Mouse (Mus musculus): ENCODE data around the gene Fgfr1op. TPM values are rescaled to one million over a fixed set of nuclear protein-coding genes. Genes with fewer than 3 reads are reported as not detected.
A peak's percentile ranks its signal among the peaks of the same experiment; 100 is the strongest.
"Not testable (repeated sequence)": the region's sequence is repeated elsewhere in the genome, so short reads cannot be mapped to it uniquely, and the experiment has no call there.

Gene Fgfr1op
- 24.9 and 28.9 TPM in 2 replicates for polyA plus RNA-seq (2014; fragmentation: Nextera tagmentation; extraction: Ambion mirVana)

GRCm38 (mm10) chr17:8164701-8165607 is at the start of gene Fgfr1op:
Fgfr1op (plus strand) TSS chr17:8165501.
- H3K9me3 ChIP-seq (replicated peaks; ENCODE audit: control insufficient read depth, low read length); H3K36me3 ChIP-seq (ENCODE audit: control insufficient read depth, insufficient read depth, low read length); H3K27me3 ChIP-seq (ENCODE audit: control insufficient read depth, insufficient read depth, low read length); H3K4me1 ChIP-seq (ENCODE audit: control insufficient read depth, insufficient read depth, low read length); H3K27ac ChIP-seq (ENCODE audit: low read depth, low read length): not testable (repeated sequence)
- peak; percentile 99 for ATAC-seq (replicated peaks; ENCODE audit: insufficient number of reproducible peaks, low FRiP score, low TSS enrichment)
- 3% methylated on average over 13 of the region's 55 CpGs for WGBS (ENCODE audit: insufficient replicate concordance)
- peak within 1 kb of the TSS; percentile 52 for H3K4me2 ChIP-seq
- H3K4me3 ChIP-seq (ENCODE audit: low read depth, low read length), result peak within 1 kb of the TSS; percentile 47
- H3K9ac ChIP-seq (ENCODE audit: low read depth, low read length), result peak within 1 kb of the TSS; percentile 64; the same call in 1 of the 2 replicates

GRCm38 (mm10) chr17:8116378-8116777 is 48.9 kb upstream of the Fgfr1op start:
- H3K9ac ChIP-seq (ENCODE audit: low read depth, low read length); H3K4me2 ChIP-seq; H3K4me1 ChIP-seq (ENCODE audit: control insufficient read depth, insufficient read depth, low read length); H3K4me3 ChIP-seq (ENCODE audit: low read depth, low read length); H3K27ac ChIP-seq (ENCODE audit: low read depth, low read length); ATAC-seq (replicated peaks; ENCODE audit: insufficient number of reproducible peaks, low FRiP score, low TSS enrichment); H3K9me3 ChIP-seq (replicated peaks; ENCODE audit: control insufficient read depth, low read length); H3K27me3 ChIP-seq (ENCODE audit: control insufficient read depth, insufficient read depth, low read length); H3K36me3 ChIP-seq (ENCODE audit: control insufficient read depth, insufficient read depth, low read length): not testable (repeated sequence)
- WGBS (ENCODE audit: insufficient replicate concordance), result 67% methylated on average over 6 of the region's 11 CpGs

DNA sequence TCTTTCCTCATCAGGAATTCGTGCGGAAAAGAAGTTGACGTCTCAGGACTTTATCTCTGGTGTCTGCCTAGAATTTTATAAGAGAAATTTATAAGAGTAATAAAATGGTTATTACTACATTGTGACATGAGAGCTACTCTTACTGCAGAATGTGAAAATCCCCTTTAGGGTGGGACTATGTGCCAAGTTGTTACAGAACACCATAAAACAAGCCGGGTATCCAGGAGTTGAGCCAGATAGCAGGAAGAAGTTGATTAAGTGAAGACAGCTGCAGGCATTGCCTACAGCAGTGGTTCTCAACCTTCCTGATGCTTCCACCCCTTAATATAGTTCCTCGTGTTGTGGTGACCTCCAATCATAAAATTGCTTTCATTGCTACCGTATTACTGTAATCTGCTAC is 48.4 kb upstream of the Fgfr1op start:
- H3K27me3 ChIP-seq (ENCODE audit: control insufficient read depth, insufficient read depth, low read length); H3K4me2 ChIP-seq; H3K27ac ChIP-seq (ENCODE audit: low read depth, low read length); H3K9me3 ChIP-seq (replicated peaks; ENCODE audit: control insufficient read depth, low read length); H3K4me3 ChIP-seq (ENCODE audit: low read depth, low read length); H3K4me1 ChIP-seq (ENCODE audit: control insufficient read depth, insufficient read depth, low read length); H3K9ac ChIP-seq (ENCODE audit: low read depth, low read length); H3K36me3 ChIP-seq (ENCODE audit: control insufficient read depth, insufficient read depth, low read length); ATAC-seq (replicated peaks; ENCODE audit: insufficient number of reproducible peaks, low FRiP score, low TSS enrichment): not testable (repeated sequence)
- WGBS (ENCODE audit: insufficient replicate concordance), result no CpG with 5 or more reads among the region's 6 CpGs

DNA sequence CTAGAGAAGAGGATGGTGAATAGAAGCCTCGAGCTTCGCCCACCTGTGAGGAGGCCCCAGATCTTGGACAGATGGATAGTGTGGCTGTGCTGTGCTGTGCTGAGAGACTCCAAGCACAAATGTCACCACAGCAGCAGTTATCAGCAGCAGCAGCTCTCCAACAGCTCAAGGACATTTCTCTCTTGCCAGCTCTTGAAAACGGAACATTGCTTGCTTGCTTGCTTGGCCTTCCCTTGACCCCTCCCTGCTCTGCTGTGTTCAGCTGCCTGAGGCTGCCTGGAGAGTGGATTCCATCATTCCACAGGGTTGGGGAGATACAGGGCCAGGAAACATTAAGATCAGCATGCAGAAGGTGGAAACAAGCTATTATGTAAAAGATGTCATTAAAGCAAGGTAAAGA is 42.3 kb upstream of the Fgfr1op start:
- not testable (repeated sequence) for H3K4me2 ChIP-seq; H3K4me1 ChIP-seq (ENCODE audit: control insufficient read depth, insufficient read depth, low read length); H3K27me3 ChIP-seq (ENCODE audit: control insufficient read depth, insufficient read depth, low read length); H3K27ac ChIP-seq (ENCODE audit: low read depth, low read length); H3K9ac ChIP-seq (ENCODE audit: low read depth, low read length); H3K4me3 ChIP-seq (ENCODE audit: low read depth, low read length); H3K9me3 ChIP-seq (replicated peaks; ENCODE audit: control insufficient read depth, low read length); H3K36me3 ChIP-seq (ENCODE audit: control insufficient read depth, insufficient read depth, low read length); ATAC-seq (replicated peaks; ENCODE audit: insufficient number of reproducible peaks, low FRiP score, low TSS enrichment)
- WGBS (ENCODE audit: insufficient replicate concordance), result no CpG with 5 or more reads among the region's 3 CpGs

DNA sequence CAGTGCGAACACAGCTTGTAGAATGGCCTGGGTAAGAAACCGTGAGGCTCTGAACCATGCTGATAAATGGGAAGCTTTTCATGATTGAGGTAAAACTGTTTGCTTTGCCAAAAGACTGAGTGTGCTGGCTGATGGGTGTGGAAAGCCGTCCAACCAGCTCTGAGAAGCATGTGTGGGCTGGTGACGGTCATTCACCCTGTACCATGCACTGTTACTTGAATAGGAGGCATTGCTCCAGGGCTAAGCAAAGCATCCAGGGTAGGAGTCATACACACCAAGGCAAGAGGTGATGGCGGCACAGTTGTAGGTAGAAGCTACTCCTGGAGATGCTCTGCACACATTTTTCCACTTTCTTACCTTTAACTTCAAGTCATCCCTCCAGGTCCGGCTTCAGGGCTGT is 40.7 kb upstream of the Fgfr1op start:
- no CpG with 5 or more reads among the region's 6 CpGs for WGBS (ENCODE audit: insufficient replicate concordance)
- not testable (repeated sequence) for H3K4me2 ChIP-seq; H3K9me3 ChIP-seq (replicated peaks; ENCODE audit: control insufficient read depth, low read length); ATAC-seq (replicated peaks; ENCODE audit: insufficient number of reproducible peaks, low FRiP score, low TSS enrichment); H3K9ac ChIP-seq (ENCODE audit: low read depth, low read length); H3K27ac ChIP-seq (ENCODE audit: low read depth, low read length); H3K27me3 ChIP-seq (ENCODE audit: control insufficient read depth, insufficient read depth, low read length); H3K4me3 ChIP-seq (ENCODE audit: low read depth, low read length); H3K4me1 ChIP-seq (ENCODE audit: control insufficient read depth, insufficient read depth, low read length); H3K36me3 ChIP-seq (ENCODE audit: control insufficient read depth, insufficient read depth, low read length)

GRCm38 (mm10) chr17:8128326-8128993 is 36.8 kb upstream of the Fgfr1op start:
- not testable (repeated sequence) for H3K27ac ChIP-seq (ENCODE audit: low read depth, low read length); H3K9me3 ChIP-seq (replicated peaks; ENCODE audit: control insufficient read depth, low read length); H3K27me3 ChIP-seq (ENCODE audit: control insufficient read depth, insufficient read depth, low read length); H3K9ac ChIP-seq (ENCODE audit: low read depth, low read length); H3K4me1 ChIP-seq (ENCODE audit: control insufficient read depth, insufficient read depth, low read length); H3K4me2 ChIP-seq; H3K36me3 ChIP-seq (ENCODE audit: control insufficient read depth, insufficient read depth, low read length); ATAC-seq (replicated peaks; ENCODE audit: insufficient number of reproducible peaks, low FRiP score, low TSS enrichment); H3K4me3 ChIP-seq (ENCODE audit: low read depth, low read length)
- 80% methylated on average over 1 of the region's 7 CpGs for WGBS (ENCODE audit: insufficient replicate concordance)

GRCm38 (mm10) chr17:8129578-8129977 is 35.7 kb upstream of the Fgfr1op start:
- H3K27me3 ChIP-seq (ENCODE audit: control insufficient read depth, insufficient read depth, low read length); H3K27ac ChIP-seq (ENCODE audit: low read depth, low read length); H3K4me2 ChIP-seq; H3K4me3 ChIP-seq (ENCODE audit: low read depth, low read length); H3K9me3 ChIP-seq (replicated peaks; ENCODE audit: control insufficient read depth, low read length); H3K4me1 ChIP-seq (ENCODE audit: control insufficient read depth, insufficient read depth, low read length); ATAC-seq (replicated peaks; ENCODE audit: insufficient number of reproducible peaks, low FRiP score, low TSS enrichment); H3K9ac ChIP-seq (ENCODE audit: low read depth, low read length); H3K36me3 ChIP-seq (ENCODE audit: control insufficient read depth, insufficient read depth, low read length): not testable (repeated sequence)
- 85% methylated on average over 9 of the region's 9 CpGs for WGBS (ENCODE audit: insufficient replicate concordance)

DNA sequence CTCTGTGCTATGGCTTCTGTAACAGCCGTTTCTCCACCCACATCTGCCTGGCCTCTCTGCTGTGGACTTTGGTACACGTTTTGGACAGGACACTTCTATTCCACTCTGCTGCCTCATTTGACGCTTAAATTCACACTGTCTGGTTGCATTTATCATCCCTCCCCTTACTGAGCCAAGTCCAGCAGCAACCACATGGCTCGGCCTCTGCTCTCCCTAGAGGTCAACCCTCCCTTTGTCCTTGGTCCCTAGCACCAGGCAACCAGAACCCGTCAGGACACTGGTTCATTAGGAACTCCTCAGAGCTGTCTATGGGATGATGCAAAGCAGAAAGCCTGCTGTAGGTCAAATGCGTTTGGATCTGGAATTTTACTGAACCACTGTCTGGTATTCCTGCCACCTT is 34.5 kb upstream of the Fgfr1op start:
- H3K27ac ChIP-seq (ENCODE audit: low read depth, low read length); H3K9me3 ChIP-seq (replicated peaks; ENCODE audit: control insufficient read depth, low read length); H3K27me3 ChIP-seq (ENCODE audit: control insufficient read depth, insufficient read depth, low read length); H3K4me2 ChIP-seq; H3K9ac ChIP-seq (ENCODE audit: low read depth, low read length); ATAC-seq (replicated peaks; ENCODE audit: insufficient number of reproducible peaks, low FRiP score, low TSS enrichment); H3K4me3 ChIP-seq (ENCODE audit: low read depth, low read length); H3K36me3 ChIP-seq (ENCODE audit: control insufficient read depth, insufficient read depth, low read length); H3K4me1 ChIP-seq (ENCODE audit: control insufficient read depth, insufficient read depth, low read length): not testable (repeated sequence)
- no CpG with 5 or more reads among the region's 6 CpGs for WGBS (ENCODE audit: insufficient replicate concordance)

Data from heart, embryonic 11.5 days (tissue).